Mouse (Mus musculus) ES-E14 (cell line): Measurements from ENCODE around the gene Mesd.

Experiments used
- CHD2 ChIP-seq: IDR thresholded peaks from 2 replicates; pipeline ENCODE4 v1.6.1; 2014; ENCODE audit warnings: mild to moderate bottlenecking, low read depth, low read length, inconsistent platforms
- MAFK ChIP-seq: IDR thresholded peaks from 2 replicates; pipeline ENCODE4 v1.6.1; 2014; ENCODE audit warnings: mild to moderate bottlenecking, low read depth, low read length, inconsistent platforms; ENCODE audit not compliant: insufficient read depth
- ZC3H11A ChIP-seq: IDR thresholded peaks from 2 replicates; pipeline ENCODE4 v1.6.1; 2012; ENCODE audit warnings: low read depth, mild to moderate bottlenecking, inconsistent platforms, low read length, borderline replicate concordance
- ZNF384 ChIP-seq: IDR thresholded peaks from 2 replicates; pipeline ENCODE4 v1.6.1; 2012; ENCODE audit warnings: low read depth, low read length, inconsistent platforms

GRCm38 (mm10) chr7:83855203-83855602 is 29.1 kb upstream of the Mesd start:
- TF ChIP-seq ZC3H11A (no peak), CHD2 (no peak), ZNF384 (no peak), MAFK (no peak)
